ENCODE assay signal across 8 mouse cellular contexts in genomic region chr7:101933751-101934240, GRCm38 (mm10). TPM values are rescaled to one million over a fixed set of nuclear protein-coding genes. Genes with fewer than 3 reads are reported as not detected.
DNase-seq lines count a peak whose midpoint lies in the region; ATAC-seq and TF ChIP-seq lines count a peak whose summit lies in the region.

Gene Lrrc51, minus strand, starts transcription at chr7:101933895.
Gene Numa1, plus strand, starts transcription at chr7:101934111.

- peak; percentile 76 for TF ChIP-seq POLR2A in heart, adult 2 months (IDR thresholded peaks at IDR 0.05; ENCODE audit: insufficient read depth, low read depth, low read length)

- H3K9ac ChIP-seq in embryonic facial prominence, embryonic 14.5 days (ENCODE audit: low read depth, low read length), result peak within 1 kb of the TSS; percentile 85
- H3K9ac ChIP-seq in heart, adult 2 months (ENCODE audit: low read depth, low read length), result peak within 1 kb of the TSS; percentile 92
- H3K9ac ChIP-seq in limb, embryonic 13.5 days, result peak within 1 kb of the TSS; percentile 81
- peak within 1 kb of the TSS; percentile 77 for H3K9ac ChIP-seq in midbrain, embryonic 16.5 days (ENCODE audit: low read depth, low read length)

- H3K4me1 ChIP-seq in embryonic facial prominence, embryonic 14.5 days (ENCODE audit: control insufficient read depth, insufficient read depth, low read length), result peaks cover 4% of the 10 kb centered on the region; the same call in 1 of the 2 replicates
- H3K4me1 ChIP-seq in heart, adult 2 months (ENCODE audit: control insufficient read depth, insufficient read depth, low read length), result no peaks in the 10 kb centered on the region; the same call in 1 of the 2 replicates
- peaks cover 22% of the 10 kb centered on the region for H3K4me1 ChIP-seq in limb, embryonic 13.5 days
- H3K4me1 ChIP-seq in midbrain, embryonic 16.5 days (ENCODE audit: control insufficient read depth, insufficient read depth, low read length), result peaks cover 22% of the 10 kb centered on the region

- under 1% methylated on average over 40 of the region's 40 CpGs for WGBS in embryonic facial prominence, embryonic 14.5 days
- under 1% methylated on average over 40 of the region's 40 CpGs for WGBS in heart, adult 2 months
- under 1% methylated on average over 40 of the region's 40 CpGs for WGBS in limb, embryonic 13.5 days
- under 1% methylated on average over 40 of the region's 40 CpGs for WGBS in midbrain, embryonic 16.5 days

- peak; percentile 98 for DNase-seq in 3T3-L1 (ENCODE audit: low read depth, low spot score)
- peak; percentile 76 to 94 for DNase-seq in adrenal gland, postnatal 4 days (ENCODE audit: low spot score in 2 of 2)
- peak; percentile 99 for DNase-seq in embryonic facial prominence, embryonic 14.5 days (ENCODE audit: low spot score)
- DNase-seq in heart, adult 2 months, result peak; percentile 95 to 97
- peak; percentile 98 for DNase-seq in kidney, adult 8-10 months
- peak; percentile 91 to 98 for DNase-seq in spleen, postnatal 10 days (ENCODE audit: low spot score in 2 of 2)

- H3K9me3 ChIP-seq in embryonic facial prominence, embryonic 14.5 days (ENCODE audit: control insufficient read depth, low read length), result no peaks in the 10 kb centered on the region
- H3K9me3 ChIP-seq in limb, embryonic 13.5 days, result no peaks in the 10 kb centered on the region
- H3K9me3 ChIP-seq in midbrain, embryonic 16.5 days (replicated peaks; ENCODE audit: control insufficient read depth, low read length, poor library complexity, severe bottlenecking), result no peaks in the 10 kb centered on the region

- ATAC-seq in embryonic facial prominence, embryonic 14.5 days (ENCODE audit: low read depth), result peak; percentile 99
- ATAC-seq in limb, embryonic 13.5 days (ENCODE audit: low FRiP score, low read depth), result peak; percentile 99
- ATAC-seq in midbrain, embryonic 16.5 days, result peak; percentile 99

- intact Hi-C loops in heart, adult 2 months (cut with DNase I), result loop anchor here (2.0 to 5.0 kb wide), 5 partner anchors 36 to 144 kb away; partner anchors contain the start of genes Il18bp, Rnf121, Xndc1 and Xntrpc

- H3K36me3 ChIP-seq in embryonic facial prominence, embryonic 14.5 days (ENCODE audit: control insufficient read depth, insufficient read depth, low read length), result no peaks in the 10 kb centered on the region
- H3K36me3 ChIP-seq in heart, adult 2 months (ENCODE audit: control insufficient read depth, insufficient read depth, low read length), result no peaks in the 10 kb centered on the region
- 0 out of 2 replicates have a peak, but pooled peaks cover 4% of the 10 kb centered on the region for H3K36me3 ChIP-seq in limb, embryonic 13.5 days
- H3K36me3 ChIP-seq in midbrain, embryonic 16.5 days (ENCODE audit: control insufficient read depth, insufficient read depth, low read length), result no peaks in the 10 kb centered on the region

- H3K4me3 ChIP-seq in embryonic facial prominence, embryonic 14.5 days (ENCODE audit: low read depth, low read length), result peak within 1 kb of the TSS; percentile 90
- H3K4me3 ChIP-seq in heart, adult 2 months, result peak within 1 kb of the TSS; percentile 70
- peak within 1 kb of the TSS; percentile 77 for H3K4me3 ChIP-seq in limb, embryonic 13.5 days
- peak within 1 kb of the TSS; percentile 91 for H3K4me3 ChIP-seq in midbrain, embryonic 16.5 days (ENCODE audit: low read depth, low read length)

- no peaks in the 10 kb centered on the region for H3K27me3 ChIP-seq in embryonic facial prominence, embryonic 14.5 days (replicated peaks; ENCODE audit: control insufficient read depth, insufficient read depth, low read length)
- H3K27me3 ChIP-seq in heart, adult 2 months (ENCODE audit: control insufficient read depth, insufficient read depth, low read length), result no peaks in the 10 kb centered on the region
- H3K27me3 ChIP-seq in limb, embryonic 13.5 days, result no peaks in the 10 kb centered on the region
- H3K27me3 ChIP-seq in midbrain, embryonic 16.5 days (ENCODE audit: control insufficient read depth, insufficient read depth, low read depth, low read length), result no peaks in the 10 kb centered on the region

- peaks cover 2% of the 10 kb centered on the region for H3K79me2 ChIP-seq in heart, adult 2 months (replicated peaks; ENCODE audit: control insufficient read depth, insufficient read depth, low read length)

- peak within 1 kb of the TSS; percentile 74 for H3K4me2 ChIP-seq in embryonic facial prominence, embryonic 14.5 days (ENCODE audit: low read depth, low read length)
- H3K4me2 ChIP-seq in limb, embryonic 13.5 days (replicated peaks), result peak within 1 kb of the TSS; percentile 75
- peak within 1 kb of the TSS; percentile 84 for H3K4me2 ChIP-seq in midbrain, embryonic 16.5 days (ENCODE audit: low read length)

- TF ChIP-seq EP300 in heart, adult 2 months (IDR thresholded peaks at IDR 0.05; ENCODE audit: insufficient read depth, low read depth, low read length), result 0 out of 2 replicates have a peak, but pooled peaks have one; percentile 51

- peak within 1 kb of the TSS; percentile 80 for H3K27ac ChIP-seq in embryonic facial prominence, embryonic 14.5 days (replicated peaks; ENCODE audit: low read depth, low read length)
- H3K27ac ChIP-seq in heart, adult 2 months, result peak within 1 kb of the TSS; percentile 83
- peak within 1 kb of the TSS; percentile 77 for H3K27ac ChIP-seq in limb, embryonic 13.5 days
- H3K27ac ChIP-seq in midbrain, embryonic 16.5 days (ENCODE audit: low read length), result peak within 1 kb of the TSS; percentile 74

- no peak for TF ChIP-seq CTCF in heart, adult 2 months (IDR thresholded peaks at IDR 0.05)

RNA-seq across cellular contexts. Expression of gene Lrrc51, which starts in this region (rescaled TPM):
- 1 to 10 TPM; 6.1 to 8.3 TPM for total RNA-seq in adrenal gland, postnatal 4 days (2021)
- 9.3 and 14.2 TPM in 2 replicates for polyA plus RNA-seq in embryonic facial prominence, embryonic 14.5 days (2014; fragmentation: Nextera tagmentation; extraction: Ambion mirVana)
- 1 to 10 TPM; 3.0 to 4.5 TPM for total RNA-seq in heart, adult 2 months (2021)
- polyA plus RNA-seq in heart, adult 2 months (2012; rRNA removed), result 7.5 and 11.6 TPM in 2 replicates
- polyA plus RNA-seq in limb, embryonic 13.5 days (2015; fragmentation: Nextera tagmentation; extraction: Ambion mirVana), result 8.2 and 13.4 TPM in 2 replicates
- 11.6 and 13.4 TPM in 2 replicates for polyA plus RNA-seq in midbrain, embryonic 16.5 days (2015; fragmentation: Nextera tagmentation; extraction: Ambion mirVana)

RNA-seq across cellular contexts. Expression of gene Numa1, which starts in this region (rescaled TPM):
- total RNA-seq in adrenal gland, postnatal 4 days (2021), result 100 to 1,000 TPM; 179 to 203 TPM
- 88.9 and 97.8 TPM in 2 replicates for polyA plus RNA-seq in embryonic facial prominence, embryonic 14.5 days (2014; fragmentation: Nextera tagmentation; extraction: Ambion mirVana)
- 10 to 100 TPM; 88.3 to 93.8 TPM for total RNA-seq in heart, adult 2 months (2021)
- 53.3 and 63.3 TPM in 2 replicates for polyA plus RNA-seq in heart, adult 2 months (2012; rRNA removed)
- 85.7 and 96.2 TPM in 2 replicates for polyA plus RNA-seq in limb, embryonic 13.5 days (2015; fragmentation: Nextera tagmentation; extraction: Ambion mirVana)
- 37.8 and 47.3 TPM in 2 replicates for polyA plus RNA-seq in midbrain, embryonic 16.5 days (2015; fragmentation: Nextera tagmentation; extraction: Ambion mirVana)

Comparison
In these comparisons a context has a peak if more than half of its experiments do, and no peak if none do; other contexts are left out.
1. Peak in every context shown above with its lines: DNase-seq, ATAC-seq, H3K4me3 ChIP-seq and H3K27ac ChIP-seq.